Mouse (Mus musculus) midbrain, embryonic 11.5 days (tissue): ENCODE results near the gene Filip1l. TPM values are rescaled to one million over a fixed set of nuclear protein-coding genes. Genes with fewer than 3 reads are reported as not detected.
A peak's percentile ranks its signal among the peaks of the same experiment; 100 is the strongest.

Source experiments
- ATAC-seq: fragments of 200-750 bp; cut with Nextera tagmentation; 2 replicates; pipeline ENCODE4 v1.8.0; 2017; ENCODE audit warnings: moderate TSS enrichment, moderate library complexity; ENCODE audit not compliant: low FRiP score
- DNase-seq: peaks from one replicate; pipeline ENCODE4 v3.0.0; 2015; ENCODE audit warnings: low spot score; ENCODE audit errors: missing footprints
- H3K27ac ChIP-seq: fragments of 300-500 bp; sonication (generic); 2 replicates; pipeline ENCODE4 v1.5.1; 2014; ENCODE audit warnings: low read depth, low read length
- H3K27me3 ChIP-seq: fragments of 300-500 bp; sonication (generic); 2 replicates; pipeline ENCODE4 v1.6.1; 2014; ENCODE audit warnings: mild to moderate bottlenecking, low read length, moderate library complexity, mixed read lengths; ENCODE audit not compliant: control insufficient read depth, insufficient read depth
- H3K36me3 ChIP-seq: fragments of 300-500 bp; sonication (generic); 2 replicates; pipeline ENCODE4 v1.6.1; 2014; ENCODE audit warnings: mild to moderate bottlenecking, low read length, moderate library complexity, mixed read lengths; ENCODE audit not compliant: control insufficient read depth, insufficient read depth
- H3K4me1 ChIP-seq: fragments of 300-500 bp; sonication (generic); 2 replicates; pipeline ENCODE4 v1.6.1; 2014; ENCODE audit warnings: low read length; ENCODE audit not compliant: control insufficient read depth, insufficient read depth
- H3K4me2 ChIP-seq: fragments of 300-500 bp; sonication (generic); 2 replicates; pipeline ENCODE4 v1.6.1; 2014; ENCODE audit warnings: mild to moderate bottlenecking, moderate library complexity
- H3K4me3 ChIP-seq: fragments of 300-500 bp; sonication (generic); 2 replicates; pipeline ENCODE4 v1.5.1; 2014; ENCODE audit warnings: low read depth, low read length
- H3K9ac ChIP-seq: fragments of 300-500 bp; sonication (generic); 2 replicates; pipeline ENCODE4 v1.6.1; 2014; ENCODE audit warnings: low read length
- H3K9me3 ChIP-seq: fragments of 300-500 bp; sonication (generic); 2 replicates; pipeline ENCODE4 v1.6.1; 2016; ENCODE audit warnings: low read length; ENCODE audit not compliant: control insufficient read depth
- WGBS: fragments of 180-500 bp; shearing (Covaris S2); extraction: QIAGEN DNeasy Blood & Tissue Kit; methylation state at CpG from one replicate; pipeline ENCODE4 v1.1.7; 2014; 5-methylcytosine and 5-hydroxymethylcytosine counted together
- polyA plus RNA-seq: library from polyadenylated mRNA; unstranded; fragments of >200 nt; fragmentation: Nextera tagmentation; extraction: Ambion mirVana; gene quantifications from 2 replicates; pipeline ENCODE4 v1.2.1, GENCODE M21; 2014

Gene Filip1l
- polyA plus RNA-seq, 1 experiment from 2014 or later = 6.8 TPM

- 91% methylated on average over 2 of the region's 2 CpGs for WGBS
- Histone ChIP-seq H3K27me3 (no peaks in the 10 kb centered on the region), H3K9ac (no peak overlapping the region), H3K9me3 (no peaks in the 10 kb centered on the region), H3K4me3 (no peak overlapping the region), H3K36me3 (no peaks in the 10 kb centered on the region), H3K4me1 (no peaks in the 10 kb centered on the region), H3K4me2 (no peak overlapping the region), H3K27ac (no peak overlapping the region)
- no peak for ATAC-seq
- no peak for DNase-seq
Measured at GRCm38 (mm10) chr16:57478451-57478850, 125.6 kb downstream of the Filip1l start.

GRCm38 (mm10) chr16:57479776-57480175, 126.9 kb downstream of the Filip1l start:
- DNase-seq (no peak), ATAC-seq (peak; percentile 64; the same call in 1 of the 2 replicates)
- Histone ChIP-seq H3K4me2 (no peak overlapping the region), H3K9me3 (no peaks in the 10 kb centered on the region), H3K9ac (no peak overlapping the region), H3K36me3 (no peaks in the 10 kb centered on the region), H3K27me3 (no peaks in the 10 kb centered on the region), H3K4me3 (no peak overlapping the region), H3K4me1 (no peaks in the 10 kb centered on the region), H3K27ac (no peak overlapping the region)
- WGBS = 91% methylated on average over 5 of the region's 5 CpGs

DNA sequence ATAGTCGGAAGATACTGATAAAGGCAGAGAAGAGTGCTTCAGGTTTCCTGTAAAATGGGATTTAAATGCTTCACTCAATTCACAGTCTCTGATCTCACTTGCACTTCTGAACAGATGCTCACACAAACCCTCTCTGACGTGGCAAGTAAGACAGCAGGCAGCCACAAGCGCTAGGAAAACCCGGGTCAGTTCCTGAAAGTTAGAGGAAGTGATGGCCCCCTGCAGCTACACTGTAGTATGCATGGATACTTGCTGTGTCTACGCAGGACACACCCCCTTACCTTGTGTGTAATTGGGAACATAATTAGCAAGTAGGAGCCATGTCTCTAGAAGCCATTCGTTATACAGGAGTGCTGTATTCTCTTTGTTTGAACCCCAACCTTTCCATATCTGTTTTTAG, 129.4 kb downstream of the Filip1l start:
- no peaks in the 10 kb centered on the region for H3K27me3 ChIP-seq
- no peak overlapping the region for H3K27ac ChIP-seq
- ATAC-seq (no peak), DNase-seq (no peak)
- no peak overlapping the region for H3K4me2 ChIP-seq
- 70% methylated on average over 6 of the region's 6 CpGs for WGBS
- H3K4me3 ChIP-seq = no peak overlapping the region
- no peaks in the 10 kb centered on the region for H3K36me3 ChIP-seq
- H3K9ac ChIP-seq = no peak overlapping the region
- H3K9me3 ChIP-seq = no peaks in the 10 kb centered on the region
- H3K4me1 ChIP-seq = no peaks in the 10 kb centered on the region

- H3K4me3 ChIP-seq = no peak overlapping the region
- no peaks in the 10 kb centered on the region for H3K9me3 ChIP-seq
- 77% methylated on average over 4 of the region's 4 CpGs for WGBS
- DNase-seq (no peak), ATAC-seq (no peak)
- no peaks in the 10 kb centered on the region for H3K36me3 ChIP-seq
- H3K4me1 ChIP-seq = no peaks in the 10 kb centered on the region
- no peak overlapping the region for H3K9ac ChIP-seq
- H3K4me2 ChIP-seq = no peak overlapping the region
- H3K27me3 ChIP-seq = no peaks in the 10 kb centered on the region
- no peak overlapping the region for H3K27ac ChIP-seq
Measured at GRCm38 (mm10) chr16:57482911-57483310, 130.0 kb downstream of the Filip1l start.

- DNase-seq (no peak), ATAC-seq (no peak)
- Histone ChIP-seq H3K9me3 (no peaks in the 10 kb centered on the region), H3K4me2 (no peak overlapping the region), H3K36me3 (no peaks in the 10 kb centered on the region), H3K9ac (no peak overlapping the region), H3K27ac (no peak overlapping the region), H3K4me1 (no peaks in the 10 kb centered on the region), H3K4me3 (no peak overlapping the region), H3K27me3 (no peaks in the 10 kb centered on the region)
- WGBS = 95% methylated on average over 2 of the region's 2 CpGs
Measured at GRCm38 (mm10) chr16:57483503-57483902, 130.6 kb downstream of the Filip1l start.

DNA sequence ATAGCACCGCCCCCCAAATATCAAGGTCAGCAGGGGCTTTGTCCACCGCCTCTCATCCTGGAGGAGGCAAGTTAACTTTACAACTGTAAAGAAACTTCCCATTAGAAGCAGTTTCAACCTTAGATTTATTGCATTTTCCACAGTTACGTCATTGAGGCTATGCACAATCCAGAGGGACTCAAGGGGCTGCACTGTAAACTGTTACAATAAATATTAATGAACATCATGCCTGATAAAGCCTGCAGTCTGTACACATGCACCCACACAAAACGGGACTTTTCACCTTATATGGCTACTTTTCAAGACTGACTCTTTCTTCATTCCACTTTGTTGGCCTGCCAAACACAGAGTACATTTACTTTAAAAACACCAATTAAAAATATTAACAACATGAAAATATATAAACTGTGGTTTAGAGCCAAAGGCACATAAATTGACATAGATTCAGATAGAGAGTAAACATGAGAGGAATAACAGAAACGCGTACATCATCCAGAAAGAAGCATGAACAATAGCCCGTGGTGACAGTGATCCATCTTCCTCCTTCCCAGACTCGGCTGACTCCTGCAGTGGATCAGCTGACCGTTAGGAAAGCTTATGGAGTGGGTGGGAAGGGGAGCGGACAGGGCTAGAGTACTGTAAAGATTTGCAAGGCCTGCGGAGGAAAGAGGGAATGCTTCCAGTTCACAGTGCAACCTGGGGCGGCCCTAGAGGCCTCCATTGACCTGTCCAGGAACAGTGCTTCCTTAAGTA, 131.3 kb downstream of the Filip1l start:
- Histone ChIP-seq H3K9ac (no peak overlapping the region), H3K9me3 (no peaks in the 10 kb centered on the region), H3K4me1 (no peaks in the 10 kb centered on the region), H3K4me2 (no peak overlapping the region), H3K4me3 (no peak overlapping the region), H3K36me3 (no peaks in the 10 kb centered on the region), H3K27ac (no peak overlapping the region), H3K27me3 (no peaks in the 10 kb centered on the region)
- WGBS = 89% methylated on average over 12 of the region's 12 CpGs
- DNase-seq = no peak
- no peak for ATAC-seq

GRCm38 (mm10) chr16:57485265-57485664, 132.4 kb downstream of the Filip1l start:
- H3K36me3 ChIP-seq = no peaks in the 10 kb centered on the region
- no peak overlapping the region for H3K9ac ChIP-seq
- H3K4me2 ChIP-seq = no peak overlapping the region
- DNase-seq (no peak), ATAC-seq (no peak)
- WGBS = 85% methylated on average over 9 of the region's 9 CpGs
- H3K27me3 ChIP-seq = no peaks in the 10 kb centered on the region
- H3K4me3 ChIP-seq = no peak overlapping the region
- no peaks in the 10 kb centered on the region for H3K4me1 ChIP-seq
- no peak overlapping the region for H3K27ac ChIP-seq
- no peaks in the 10 kb centered on the region for H3K9me3 ChIP-seq

GRCm38 (mm10) chr16:57486266-57486665, 133.4 kb downstream of the Filip1l start:
- H3K4me2 ChIP-seq = no peak overlapping the region
- no peaks in the 10 kb centered on the region for H3K36me3 ChIP-seq
- H3K4me1 ChIP-seq = no peaks in the 10 kb centered on the region
- 96% methylated on average over 5 of the region's 5 CpGs for WGBS
- H3K4me3 ChIP-seq = no peak overlapping the region
- H3K27ac ChIP-seq = no peak overlapping the region
- DNase-seq (no peak), ATAC-seq (no peak)
- no peak overlapping the region for H3K9ac ChIP-seq
- no peaks in the 10 kb centered on the region for H3K27me3 ChIP-seq
- H3K9me3 ChIP-seq = no peaks in the 10 kb centered on the region

- no peaks in the 10 kb centered on the region for H3K4me1 ChIP-seq
- no peaks in the 10 kb centered on the region for H3K27me3 ChIP-seq
- no peak overlapping the region for H3K9ac ChIP-seq
- ATAC-seq (no peak), DNase-seq (no peak)
- no peak overlapping the region for H3K4me3 ChIP-seq
- no peaks in the 10 kb centered on the region for H3K36me3 ChIP-seq
- H3K9me3 ChIP-seq = no peaks in the 10 kb centered on the region
- no peak overlapping the region for H3K4me2 ChIP-seq
- H3K27ac ChIP-seq = no peak overlapping the region
Measured at GRCm38 (mm10) chr16:57488661-57489060, 135.8 kb downstream of the Filip1l start.
